Mouse (Mus musculus) layer of hippocampus, adult 9-11 months (tissue): ENCODE results near the gene Dpm2.

Experiments
- DNase-seq: peaks from one replicate; pipeline ENCODE4 v3.0.0; 2022

Gene Dpm2

GRCm38 (mm10) chr2:32617601-32618000 is 46.9 kb downstream of the Dpm2 start:
- no peak for DNase-seq

DNA sequence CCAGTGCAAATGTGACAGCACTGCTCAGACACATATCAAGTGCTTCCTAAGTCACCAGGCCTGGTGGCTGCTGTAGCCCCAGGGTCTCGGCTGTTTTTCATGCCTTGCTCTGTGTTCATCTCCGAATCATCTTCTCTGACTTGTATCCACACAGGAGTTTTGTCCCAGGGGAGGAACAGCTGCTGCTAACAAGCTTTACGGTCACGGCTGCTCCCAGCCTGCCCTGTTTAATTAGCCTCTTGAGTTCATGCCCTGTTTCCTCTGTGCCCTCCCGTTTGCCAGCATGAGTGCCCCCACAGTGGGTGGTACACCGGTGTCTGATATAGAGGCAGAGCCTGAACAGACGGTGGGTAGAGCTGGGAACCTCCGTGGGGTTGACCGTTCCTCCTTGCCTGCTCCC is 47.4 kb downstream of the Dpm2 start:
- DNase-seq, result no peak

- DNase-seq, result no peak
Measured at GRCm38 (mm10) chr2:32620682-32621516, 50.2 kb downstream of the Dpm2 start.

- no peak for DNase-seq
Measured at GRCm38 (mm10) chr2:32621517-32621859, 50.8 kb downstream of the Dpm2 start, which contains the start of gene Ak1. TSS of gene Ak1 (plus strand) at chr2:32621758.
